Mouse (Mus musculus): ENCODE measurements around the gene Npb. TPM values are rescaled to one million over a fixed set of nuclear protein-coding genes. Genes with fewer than 3 reads are reported as not detected.
A peak's percentile ranks its signal among the peaks of the same experiment; 100 is the strongest.

The Npb gene
- polyA plus RNA-seq, 1 experiment from 2014 or later, result 24.4 TPM

DNA sequence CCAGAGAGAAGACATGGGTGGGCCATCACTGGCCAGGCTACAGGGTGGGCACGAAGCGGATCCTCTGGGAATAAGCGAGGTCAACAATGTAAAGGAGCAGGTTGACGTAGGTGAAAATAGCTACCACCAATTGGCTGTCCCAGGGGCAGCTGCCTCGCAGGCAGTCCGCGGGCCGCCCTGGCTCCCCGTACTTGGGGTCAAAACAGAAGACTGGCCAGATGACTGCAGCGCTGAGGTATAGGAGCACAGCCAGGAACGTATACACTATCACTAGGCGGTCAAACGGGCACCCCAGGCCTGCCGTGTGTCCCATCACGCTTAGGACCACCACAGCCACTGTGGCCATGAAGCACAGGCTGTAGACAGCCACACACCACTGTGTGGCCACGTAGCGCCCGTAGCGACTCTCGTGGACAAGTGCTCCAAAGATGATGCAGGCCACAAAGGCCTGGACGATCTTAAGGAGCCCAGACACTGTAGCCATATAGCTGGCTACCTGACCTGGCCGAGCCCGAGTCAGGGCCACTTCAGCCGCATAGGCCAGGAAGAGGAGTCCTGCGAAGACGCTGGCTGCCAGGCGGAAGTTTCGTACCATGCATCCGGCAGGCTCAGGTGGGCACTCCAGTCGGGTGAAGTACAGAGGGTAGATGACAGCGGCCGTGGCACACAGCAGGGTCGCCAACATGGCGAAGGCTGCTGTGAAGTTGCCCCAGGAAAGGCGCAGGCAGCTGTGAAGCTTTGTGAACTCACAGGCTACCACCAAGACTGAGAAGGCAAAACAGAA is 39.0 kb downstream of the Npb start:
- Histone ChIP-seq H3K27ac (no peak overlapping the region), H3K4me3 (replicated peaks) (no peak overlapping the region; the same call in 1 of the 2 replicates), H3K4me1 (peaks cover 26% of the 10 kb centered on the region), H3K27me3 (peaks cover 21% of the 10 kb centered on the region; the same call in 1 of the 2 replicates), H3K9me3 (replicated peaks) (no peaks in the 10 kb centered on the region), H3K36me3 (no peaks in the 10 kb centered on the region), H3K4me2 (peak overlapping the region; percentile 56; the same call in 1 of the 2 replicates), H3K9ac (no peak overlapping the region)
- ATAC-seq (replicated peaks; ENCODE audit: low FRiP score), result no peak
- 83% methylated on average over 35 of the region's 35 CpGs for WGBS

DNA sequence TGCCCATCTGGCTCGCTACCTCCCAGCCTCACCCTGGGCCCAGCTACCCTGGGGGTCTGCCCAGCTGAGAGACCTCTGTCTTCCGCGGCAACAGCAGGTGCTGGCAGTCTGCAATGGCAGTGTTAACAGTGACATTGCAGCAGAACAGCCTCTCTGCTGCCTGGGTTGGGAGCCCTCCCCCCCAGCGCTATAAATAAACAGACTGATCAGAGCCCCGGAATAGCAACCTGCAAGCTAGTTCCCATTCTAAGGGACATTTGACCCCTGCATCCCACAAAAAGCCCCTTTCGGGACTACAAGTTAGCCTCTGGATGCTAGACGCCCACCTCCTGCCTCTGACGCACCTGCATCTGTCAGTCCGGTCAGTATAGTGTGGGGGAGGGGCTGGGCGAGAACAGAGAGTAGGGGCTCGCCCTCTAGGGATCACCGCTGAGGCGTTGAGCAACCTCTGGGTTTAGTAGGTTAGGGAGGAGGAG is 39.8 kb downstream of the Npb start, which contains the start of gene Myadml2:
Myadml2 (minus strand) TSS at position 158 of the 476 bp plus-strand sequence.
- Histone ChIP-seq H3K9me3 (replicated peaks) (no peaks in the 10 kb centered on the region), H3K27ac (no peak within 1 kb of the TSS), H3K4me1 (peaks cover 18% of the 10 kb centered on the region), H3K4me2 (peak within 1 kb of the TSS; percentile 56), H3K27me3 (peaks cover 17% of the 10 kb centered on the region; the same call in 1 of the 2 replicates), H3K4me3 (replicated peaks) (peak within 1 kb of the TSS; percentile 14), H3K36me3 (no peaks in the 10 kb centered on the region), H3K9ac (peak within 1 kb of the TSS; percentile 33; the same call in 1 of the 2 replicates)
- no peak for ATAC-seq (replicated peaks; ENCODE audit: low FRiP score)
- 7% methylated on average over 13 of the region's 13 CpGs for WGBS

DNA sequence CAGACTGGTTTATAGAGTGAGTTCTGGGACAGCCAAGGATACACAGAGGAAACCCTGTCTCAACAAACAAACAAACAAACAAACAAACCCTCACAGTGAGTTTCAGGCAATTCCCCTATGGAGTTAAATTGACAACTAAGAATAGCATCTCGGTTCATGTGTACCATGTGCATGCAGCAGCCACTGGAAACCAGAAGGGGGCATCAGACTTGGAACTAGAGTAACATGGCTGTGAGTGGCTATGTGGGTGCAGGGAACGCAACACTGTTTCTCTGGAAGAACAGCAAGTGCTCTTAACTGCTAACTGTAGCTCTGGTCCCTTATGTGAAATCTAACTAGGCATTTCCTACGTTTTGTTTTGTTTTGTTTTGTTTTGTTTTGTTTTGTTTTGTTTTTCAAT is 43.6 kb downstream of the Npb start:
- Histone ChIP-seq H3K9me3 (replicated peaks) (no peaks in the 10 kb centered on the region), H3K27ac (no peak overlapping the region), H3K9ac (no peak overlapping the region), H3K4me1 (peaks cover 10% of the 10 kb centered on the region), H3K27me3 (peaks cover 24% of the 10 kb centered on the region; the same call in 1 of the 2 replicates), H3K36me3 (no peaks in the 10 kb centered on the region), H3K4me3 (replicated peaks) (no peak overlapping the region), H3K4me2 (no peak overlapping the region)
- ATAC-seq (replicated peaks; ENCODE audit: low FRiP score), result no peak
- 75% methylated on average over 3 of the region's 3 CpGs for WGBS

DNA sequence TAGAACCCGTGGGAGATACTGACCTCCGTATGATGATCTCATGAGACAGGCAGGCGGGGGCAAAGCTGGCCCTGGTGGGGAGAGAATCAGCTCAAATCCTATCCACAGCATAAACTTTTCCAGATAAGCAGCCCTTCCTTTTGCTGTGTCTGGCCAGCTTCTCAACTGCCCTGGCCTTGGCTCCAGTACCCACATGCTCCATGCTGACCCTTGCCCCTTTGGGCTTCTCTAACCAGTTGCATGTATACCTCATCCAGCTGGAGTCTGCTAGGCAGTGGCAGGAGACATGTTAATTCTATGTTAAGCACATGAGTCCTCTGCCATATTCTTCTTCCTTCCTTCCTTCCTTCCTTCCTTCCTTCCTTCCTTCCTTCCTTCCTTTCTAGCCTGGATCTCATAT is 46.5 kb downstream of the Npb start:
- H3K4me1 ChIP-seq, result peaks cover 10% of the 10 kb centered on the region
- H3K36me3 ChIP-seq, result no peaks in the 10 kb centered on the region
- H3K4me3 ChIP-seq (replicated peaks), result no peak overlapping the region
- no peak overlapping the region for H3K9ac ChIP-seq
- peaks cover 40% of the 10 kb centered on the region for H3K27me3 ChIP-seq
- no peaks in the 10 kb centered on the region for H3K9me3 ChIP-seq (replicated peaks)
- WGBS, result 77% methylated on average over 3 of the region's 3 CpGs
- no peak overlapping the region for H3K27ac ChIP-seq
- H3K4me2 ChIP-seq, result no peak overlapping the region
- no peak for ATAC-seq (replicated peaks; ENCODE audit: low FRiP score)

DNA sequence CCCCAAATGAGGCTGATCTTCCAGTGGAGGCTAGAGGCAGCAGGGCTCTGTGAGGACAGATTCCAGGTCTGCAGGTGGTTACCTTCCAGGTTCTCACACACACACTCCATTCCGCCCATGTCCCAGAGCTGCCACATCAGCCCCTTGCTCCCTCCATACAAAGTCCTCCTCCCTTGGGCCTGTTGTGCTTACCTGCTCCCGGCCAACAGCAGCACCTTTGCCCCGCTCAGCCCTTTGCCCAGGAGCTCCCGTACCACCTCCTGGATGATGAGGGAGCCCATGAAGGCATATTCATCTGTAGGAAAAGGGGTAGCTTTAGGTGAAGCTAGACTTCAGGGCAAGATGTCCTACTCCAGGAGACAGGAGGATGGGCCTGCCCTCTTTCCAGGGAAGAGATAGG is 49.0 kb downstream of the Npb start:
- Histone ChIP-seq H3K9ac (no peak overlapping the region), H3K27me3 (peaks cover 65% of the 10 kb centered on the region), H3K4me3 (replicated peaks) (no peak overlapping the region), H3K9me3 (replicated peaks) (no peaks in the 10 kb centered on the region), H3K27ac (no peak overlapping the region), H3K4me2 (no peak overlapping the region), H3K36me3 (no peaks in the 10 kb centered on the region), H3K4me1 (peaks cover 28% of the 10 kb centered on the region)
- ATAC-seq (replicated peaks; ENCODE audit: low FRiP score), result no peak
- 92% methylated on average over 4 of the region's 4 CpGs for WGBS

Small RNA genes lying within 50 kb of the gene (microRNA-seq; reads per million reads assigned to microRNA genes)
- gene Mir6936, result 1.0 reads per million

Other genes with a start within 250 kb of the Npb start
- 1.1 and 1.2 TPM in 2 replicates for gene Fscn2, start 246.9 kb upstream of the Npb start, polyA plus RNA-seq (2015; fragmentation: Nextera tagmentation; extraction: Ambion mirVana)
- 33.1 and 41.9 TPM in 2 replicates for gene Faap100, start 229.7 kb upstream of the Npb start, polyA plus RNA-seq (2015; fragmentation: Nextera tagmentation; extraction: Ambion mirVana)
- gene Nploc4, start 170.8 kb upstream of the Npb start, polyA plus RNA-seq (2015; fragmentation: Nextera tagmentation; extraction: Ambion mirVana), result 33.5 and 34.8 TPM in 2 replicates
- not detected in 2 replicates for gene Tspan10, start 165.8 kb upstream of the Npb start, polyA plus RNA-seq (2015; fragmentation: Nextera tagmentation; extraction: Ambion mirVana)
- gene Pde6g, start 155.0 kb upstream of the Npb start, polyA plus RNA-seq (2015; fragmentation: Nextera tagmentation; extraction: Ambion mirVana), result 0.28 and 0.38 TPM in 2 replicates
- 13.1 and 13.8 TPM in 2 replicates for gene Oxld1, start 150.4 kb upstream of the Npb start, polyA plus RNA-seq (2015; fragmentation: Nextera tagmentation; extraction: Ambion mirVana)
- 40.5 and 41.9 TPM in 2 replicates for gene Ccdc137, start 150.4 kb upstream of the Npb start, polyA plus RNA-seq (2015; fragmentation: Nextera tagmentation; extraction: Ambion mirVana)
- gene Arl16, start 140.9 kb upstream of the Npb start, polyA plus RNA-seq (2015; fragmentation: Nextera tagmentation; extraction: Ambion mirVana), result 42.7 and 53.3 TPM in 2 replicates
- gene Mrpl12, start 123.9 kb upstream of the Npb start, polyA plus RNA-seq (2015; fragmentation: Nextera tagmentation; extraction: Ambion mirVana), result 166 and 172 TPM in 2 replicates
- 84.6 and 91.9 TPM in 2 replicates for gene Slc25a10, start 116.6 kb upstream of the Npb start, polyA plus RNA-seq (2015; fragmentation: Nextera tagmentation; extraction: Ambion mirVana)
- 2.4 and 2.6 TPM in 2 replicates for gene Gcgr, start 77.8 kb upstream of the Npb start, polyA plus RNA-seq (2015; fragmentation: Nextera tagmentation; extraction: Ambion mirVana)
- 199 and 212 TPM in 2 replicates for gene Mcrip1, start 58.8 kb upstream of the Npb start, polyA plus RNA-seq (2015; fragmentation: Nextera tagmentation; extraction: Ambion mirVana)
- gene Ppp1r27, start 57.3 kb upstream of the Npb start, polyA plus RNA-seq (2015; fragmentation: Nextera tagmentation; extraction: Ambion mirVana), result 0.49 and 1.4 TPM in 2 replicates
- gene P4hb, start 35.2 kb upstream of the Npb start, polyA plus RNA-seq (2015; fragmentation: Nextera tagmentation; extraction: Ambion mirVana), result 718 and 736 TPM in 2 replicates
- gene Arhgdia, start 26.9 kb upstream of the Npb start, polyA plus RNA-seq (2015; fragmentation: Nextera tagmentation; extraction: Ambion mirVana), result 588 and 644 TPM in 2 replicates
- gene Alyref, start 10.1 kb upstream of the Npb start, polyA plus RNA-seq (2015; fragmentation: Nextera tagmentation; extraction: Ambion mirVana), result 494 TPM in 2 replicates
- 193 and 206 TPM in 2 replicates for gene Anapc11, start 10.1 kb upstream of the Npb start, polyA plus RNA-seq (2015; fragmentation: Nextera tagmentation; extraction: Ambion mirVana)
- 118 and 140 TPM in 2 replicates for gene Pcyt2, start 9.5 kb downstream of the Npb start, polyA plus RNA-seq (2015; fragmentation: Nextera tagmentation; extraction: Ambion mirVana)
- gene Sirt7, start 16.8 kb downstream of the Npb start, polyA plus RNA-seq (2015; fragmentation: Nextera tagmentation; extraction: Ambion mirVana), result 32.7 and 33.9 TPM in 2 replicates
- 32.2 and 35.9 TPM in 2 replicates for gene Mafg, start 25.1 kb downstream of the Npb start, polyA plus RNA-seq (2015; fragmentation: Nextera tagmentation; extraction: Ambion mirVana)
- gene Pycr1, start 35.3 kb downstream of the Npb start, polyA plus RNA-seq (2015; fragmentation: Nextera tagmentation; extraction: Ambion mirVana), result 25.4 and 29.3 TPM in 2 replicates
- 0.28 and 0.29 TPM in 2 replicates for gene Myadml2, start 39.7 kb downstream of the Npb start, polyA plus RNA-seq (2015; fragmentation: Nextera tagmentation; extraction: Ambion mirVana)
- gene Notum, start 52.7 kb downstream of the Npb start, polyA plus RNA-seq (2015; fragmentation: Nextera tagmentation; extraction: Ambion mirVana), result 5.2 and 7.7 TPM in 2 replicates
- 127 and 144 TPM in 2 replicates for gene Aspscr1, start 64.5 kb downstream of the Npb start, polyA plus RNA-seq (2015; fragmentation: Nextera tagmentation; extraction: Ambion mirVana)
- 164 and 176 TPM in 2 replicates for gene Cenpx, start 105.3 kb downstream of the Npb start, polyA plus RNA-seq (2015; fragmentation: Nextera tagmentation; extraction: Ambion mirVana)
- 52.9 and 66.0 TPM in 2 replicates for gene Lrrc45, start 105.4 kb downstream of the Npb start, polyA plus RNA-seq (2015; fragmentation: Nextera tagmentation; extraction: Ambion mirVana)
- 27.6 and 31.0 TPM in 2 replicates for gene Rac3, start 113.0 kb downstream of the Npb start, polyA plus RNA-seq (2015; fragmentation: Nextera tagmentation; extraction: Ambion mirVana)
- 31.9 and 32.1 TPM in 2 replicates for gene Dcxr, start 118.8 kb downstream of the Npb start, polyA plus RNA-seq (2015; fragmentation: Nextera tagmentation; extraction: Ambion mirVana)
- 2.4 and 3.4 TPM in 2 replicates for gene Cbr2, start 123.6 kb downstream of the Npb start, polyA plus RNA-seq (2015; fragmentation: Nextera tagmentation; extraction: Ambion mirVana)
- 3.8 and 6.1 TPM in 2 replicates for gene Hmga1b, start 154.3 kb downstream of the Npb start, polyA plus RNA-seq (2015; fragmentation: Nextera tagmentation; extraction: Ambion mirVana)
- gene Rfng, start 175.7 kb downstream of the Npb start, polyA plus RNA-seq (2015; fragmentation: Nextera tagmentation; extraction: Ambion mirVana), result 36.5 and 39.9 TPM in 2 replicates
- 200 and 215 TPM in 2 replicates for gene Gps1, start 175.8 kb downstream of the Npb start, polyA plus RNA-seq (2015; fragmentation: Nextera tagmentation; extraction: Ambion mirVana)
- 74.2 and 87.2 TPM in 2 replicates for gene Dus1l, start 187.9 kb downstream of the Npb start, polyA plus RNA-seq (2015; fragmentation: Nextera tagmentation; extraction: Ambion mirVana)
- 44.1 and 51.8 TPM in 2 replicates for gene Fasn, start 216.1 kb downstream of the Npb start, polyA plus RNA-seq (2015; fragmentation: Nextera tagmentation; extraction: Ambion mirVana)